Mouse (Mus musculus): ENCODE data around the gene Cep57l1. TPM values are rescaled to one million over a fixed set of nuclear protein-coding genes. Genes with fewer than 3 reads are reported as not detected.
A peak's percentile ranks its signal among the peaks of the same experiment; 100 is the strongest.

The Cep57l1 gene
- polyA plus RNA-seq, 1 experiment from 2014 or later = 19.5 TPM

- Histone ChIP-seq H3K36me3 (ENCODE audit: control insufficient read depth, insufficient read depth, low read length) (peaks cover 4% of the 10 kb centered on the region; the same call in 1 of the 2 replicates), H3K9me3 (replicated peaks; ENCODE audit: control insufficient read depth, low read length) (no peaks in the 10 kb centered on the region), H3K4me3 (replicated peaks; ENCODE audit: low read length) (no peak overlapping the region), H3K27ac (ENCODE audit: low read length) (no peak overlapping the region), H3K27me3 (ENCODE audit: control insufficient read depth, insufficient read depth, low read length) (no peaks in the 10 kb centered on the region), H3K4me1 (ENCODE audit: control insufficient read depth, insufficient read depth, low read length) (no peaks in the 10 kb centered on the region), H3K4me2 (ENCODE audit: low read depth, low read length) (no peak overlapping the region), H3K9ac (ENCODE audit: low read length) (no peak overlapping the region)
- no peak for ATAC-seq (ENCODE audit: insufficient read depth, low FRiP score)
- WGBS = 88% methylated on average over 16 of the region's 16 CpGs
These were observed 72.4 kb downstream of the Cep57l1 start for GRCm38 (mm10) chr10:41737245-41737644.

DNA sequence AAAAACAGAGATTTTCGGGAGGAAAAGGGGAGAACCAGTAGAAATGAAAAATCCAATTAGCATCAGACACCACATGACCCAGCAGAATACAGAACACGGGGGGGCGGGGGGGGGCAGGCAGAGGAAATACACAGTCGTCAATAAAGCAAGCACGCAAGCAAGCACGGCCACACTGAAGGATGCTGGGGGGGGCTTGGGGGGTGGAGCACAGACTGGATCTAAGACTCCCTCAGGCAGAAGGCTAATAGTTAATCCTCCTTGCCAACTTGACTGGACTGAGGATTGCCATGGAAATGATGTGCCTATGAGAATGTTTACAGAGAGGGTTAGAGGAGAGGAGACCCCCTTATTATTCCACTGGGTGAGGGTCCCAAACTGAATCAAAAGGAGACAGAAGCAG, 74.3 kb downstream of the Cep57l1 start:
- WGBS = 69% methylated on average over 6 of the region's 6 CpGs
- no peak for ATAC-seq (ENCODE audit: insufficient read depth, low FRiP score)
- no peak overlapping the region for H3K4me2 ChIP-seq (ENCODE audit: low read depth, low read length)

DNA sequence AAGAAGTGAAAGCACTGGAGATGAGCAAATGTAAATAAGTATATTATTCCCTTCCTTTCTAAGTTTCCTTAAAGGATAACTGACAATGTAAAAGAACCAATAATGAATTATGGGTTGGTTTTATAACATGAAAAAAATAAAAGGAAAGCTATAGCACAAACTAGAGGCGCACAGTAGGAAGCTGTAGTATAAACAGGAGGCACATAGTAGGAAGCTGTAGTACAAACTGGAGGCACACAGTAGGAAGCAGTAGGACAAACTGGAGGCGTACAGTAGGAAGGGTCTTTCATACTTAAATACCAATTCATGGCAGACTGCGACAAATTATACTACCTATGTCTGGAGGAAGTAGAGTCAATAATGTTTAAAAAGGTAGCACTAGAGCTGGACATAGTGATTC, 76.5 kb downstream of the Cep57l1 start:
- Histone ChIP-seq H3K27me3 (ENCODE audit: control insufficient read depth, insufficient read depth, low read length) (no peaks in the 10 kb centered on the region), H3K9ac (ENCODE audit: low read length) (no peak overlapping the region), H3K4me1 (ENCODE audit: control insufficient read depth, insufficient read depth, low read length) (no peaks in the 10 kb centered on the region), H3K9me3 (replicated peaks; ENCODE audit: control insufficient read depth, low read length) (no peaks in the 10 kb centered on the region), H3K4me2 (ENCODE audit: low read depth, low read length) (no peak overlapping the region), H3K36me3 (ENCODE audit: control insufficient read depth, insufficient read depth, low read length) (peaks cover 3% of the 10 kb centered on the region; the same call in 1 of the 2 replicates), H3K27ac (ENCODE audit: low read length) (no peak overlapping the region), H3K4me3 (replicated peaks; ENCODE audit: low read length) (no peak overlapping the region)
- no peak for ATAC-seq (ENCODE audit: insufficient read depth, low FRiP score)
- WGBS = 94% methylated on average over 3 of the region's 3 CpGs

More for the DNA sequence above, 74.3 kb downstream of the Cep57l1 start:
- no peak overlapping the region for H3K4me3 ChIP-seq (replicated peaks; ENCODE audit: low read length)
- no peaks in the 10 kb centered on the region for H3K9me3 ChIP-seq (replicated peaks; ENCODE audit: control insufficient read depth, low read length)
- H3K4me1 ChIP-seq (ENCODE audit: control insufficient read depth, insufficient read depth, low read length) = no peaks in the 10 kb centered on the region
- no peak overlapping the region for H3K27ac ChIP-seq (ENCODE audit: low read length)
- H3K9ac ChIP-seq (ENCODE audit: low read length) = no peak overlapping the region
- H3K36me3 ChIP-seq (ENCODE audit: control insufficient read depth, insufficient read depth, low read length) = peaks cover 4% of the 10 kb centered on the region; the same call in 1 of the 2 replicates
- no peaks in the 10 kb centered on the region for H3K27me3 ChIP-seq (ENCODE audit: control insufficient read depth, insufficient read depth, low read length)

- Histone ChIP-seq H3K9me3 (replicated peaks; ENCODE audit: control insufficient read depth, low read length) (no peaks in the 10 kb centered on the region), H3K4me1 (ENCODE audit: control insufficient read depth, insufficient read depth, low read length) (no peaks in the 10 kb centered on the region), H3K27me3 (ENCODE audit: control insufficient read depth, insufficient read depth, low read length) (no peaks in the 10 kb centered on the region), H3K9ac (ENCODE audit: low read length) (no peak overlapping the region), H3K4me3 (replicated peaks; ENCODE audit: low read length) (no peak overlapping the region), H3K36me3 (ENCODE audit: control insufficient read depth, insufficient read depth, low read length) (peaks cover 4% of the 10 kb centered on the region), H3K27ac (ENCODE audit: low read length) (peak overlapping the region; percentile 54; the same call in 1 of the 2 replicates), H3K4me2 (ENCODE audit: low read depth, low read length) (no peak overlapping the region)
- ATAC-seq (ENCODE audit: insufficient read depth, low FRiP score) = no peak
- 74% methylated on average over 4 of the region's 4 CpGs for WGBS
These were observed 77.7 kb downstream of the Cep57l1 start for GRCm38 (mm10) chr10:41731932-41732331.

- H3K4me3 ChIP-seq (replicated peaks; ENCODE audit: low read length) = no peak overlapping the region
- H3K36me3 ChIP-seq (ENCODE audit: control insufficient read depth, insufficient read depth, low read length) = peaks cover 4% of the 10 kb centered on the region
- H3K4me1 ChIP-seq (ENCODE audit: control insufficient read depth, insufficient read depth, low read length) = no peaks in the 10 kb centered on the region
- H3K27me3 ChIP-seq (ENCODE audit: control insufficient read depth, insufficient read depth, low read length) = no peaks in the 10 kb centered on the region
- H3K4me2 ChIP-seq (ENCODE audit: low read depth, low read length) = no peak overlapping the region
- 77% methylated on average over 10 of the region's 10 CpGs for WGBS
- no peaks in the 10 kb centered on the region for H3K9me3 ChIP-seq (replicated peaks; ENCODE audit: control insufficient read depth, low read length)
- no peak for ATAC-seq (ENCODE audit: insufficient read depth, low FRiP score)
- H3K27ac ChIP-seq (ENCODE audit: low read length) = no peak overlapping the region
- no peak overlapping the region for H3K9ac ChIP-seq (ENCODE audit: low read length)
These were observed 78.9 kb downstream of the Cep57l1 start for GRCm38 (mm10) chr10:41730746-41731145.

GRCm38 (mm10) chr10:41726215-41726614, 83.5 kb downstream of the Cep57l1 start:
- ATAC-seq (ENCODE audit: insufficient read depth, low FRiP score) = no peak

GRCm38 (mm10) chr10:41719587-41719986, 90.1 kb downstream of the Cep57l1 start:
- Histone ChIP-seq H3K36me3 (ENCODE audit: control insufficient read depth, insufficient read depth, low read length) (no peaks in the 10 kb centered on the region), H3K27me3 (ENCODE audit: control insufficient read depth, insufficient read depth, low read length) (no peaks in the 10 kb centered on the region), H3K9me3 (replicated peaks; ENCODE audit: control insufficient read depth, low read length) (no peaks in the 10 kb centered on the region), H3K4me2 (ENCODE audit: low read depth, low read length) (no peak overlapping the region), H3K9ac (ENCODE audit: low read length) (no peak overlapping the region), H3K27ac (ENCODE audit: low read length) (no peak overlapping the region), H3K4me3 (replicated peaks; ENCODE audit: low read length) (no peak overlapping the region), H3K4me1 (ENCODE audit: control insufficient read depth, insufficient read depth, low read length) (peaks cover 13% of the 10 kb centered on the region)
- ATAC-seq (ENCODE audit: insufficient read depth, low FRiP score) = no peak
- 77% methylated on average over 9 of the region's 9 CpGs for WGBS

More at GRCm38 (mm10) chr10:41726215-41726614, 83.5 kb downstream of the Cep57l1 start:
- 82% methylated on average over 9 of the region's 9 CpGs for WGBS
- Histone ChIP-seq H3K4me2 (ENCODE audit: low read depth, low read length) (no peak overlapping the region), H3K4me1 (ENCODE audit: control insufficient read depth, insufficient read depth, low read length) (no peaks in the 10 kb centered on the region), H3K27ac (ENCODE audit: low read length) (peak overlapping the region; percentile 21; the same call in 1 of the 2 replicates), H3K27me3 (ENCODE audit: control insufficient read depth, insufficient read depth, low read length) (no peaks in the 10 kb centered on the region), H3K9ac (ENCODE audit: low read length) (no peak overlapping the region), H3K4me3 (replicated peaks; ENCODE audit: low read length) (no peak overlapping the region), H3K9me3 (replicated peaks; ENCODE audit: control insufficient read depth, low read length) (no peaks in the 10 kb centered on the region), H3K36me3 (ENCODE audit: control insufficient read depth, insufficient read depth, low read length) (peaks cover 4% of the 10 kb centered on the region)

DNA sequence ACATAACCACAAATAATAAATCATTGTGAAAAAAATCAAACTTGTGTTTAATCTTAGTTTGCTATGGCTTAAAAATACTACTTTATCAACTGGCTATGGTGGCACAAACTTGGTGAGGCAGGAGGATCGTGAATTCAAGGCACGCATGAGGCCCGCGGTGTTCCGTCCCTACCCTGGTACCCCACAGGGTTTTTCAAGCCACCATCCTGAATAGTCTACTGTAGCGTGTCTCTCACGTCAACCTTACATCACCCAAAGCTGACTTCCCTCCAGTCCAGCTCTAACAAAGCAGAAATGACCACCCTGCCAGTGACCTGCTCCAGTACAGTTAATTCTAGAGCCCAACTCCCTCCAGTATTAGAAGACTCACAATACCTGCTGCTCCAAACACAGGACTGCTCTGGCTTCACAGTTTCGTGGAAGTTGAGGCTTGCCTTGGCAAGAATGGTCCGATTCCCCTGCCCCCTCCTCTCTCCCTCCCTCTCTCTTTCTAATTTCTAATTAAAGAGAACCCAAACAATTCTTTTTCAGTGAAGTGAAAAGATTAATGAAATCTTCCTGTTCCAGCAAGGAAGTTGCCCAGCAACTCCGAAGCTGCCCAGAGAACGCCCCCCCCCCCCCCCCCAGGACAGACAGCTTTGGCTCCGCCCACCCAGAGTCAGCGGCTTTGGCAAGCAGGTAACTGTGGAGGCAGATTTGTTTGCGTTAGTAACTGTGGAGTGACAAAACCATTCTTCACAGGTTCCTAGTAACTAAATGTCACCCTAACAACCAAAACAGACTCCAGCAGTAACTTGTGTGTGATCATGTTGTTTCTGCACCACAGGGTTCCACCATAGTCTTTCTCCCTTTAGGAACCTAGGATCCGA, 93.4 kb downstream of the Cep57l1 start, which contains the start of gene Ccdc162:
Gene Ccdc162, minus strand, starts transcription at position 606 of the 869 bp plus-strand sequence.
- H3K27me3 ChIP-seq (ENCODE audit: control insufficient read depth, insufficient read depth, low read length) = no peaks in the 10 kb centered on the region
- H3K9me3 ChIP-seq (replicated peaks; ENCODE audit: control insufficient read depth, low read length) = no peaks in the 10 kb centered on the region
- H3K4me1 ChIP-seq (ENCODE audit: control insufficient read depth, insufficient read depth, low read length) = peaks cover 14% of the 10 kb centered on the region
- ATAC-seq (ENCODE audit: insufficient read depth, low FRiP score) = peak; percentile 62; the same call in 1 of the 2 replicates
- 0 out of 2 replicates have a peak within 1 kb of the TSS, but pooled peaks have one; percentile 16 for H3K9ac ChIP-seq (ENCODE audit: low read length)
- 49% methylated on average over 15 of the region's 15 CpGs for WGBS
- peak within 1 kb of the TSS; percentile 79 for H3K27ac ChIP-seq (ENCODE audit: low read length)
- H3K36me3 ChIP-seq (ENCODE audit: control insufficient read depth, insufficient read depth, low read length) = no peaks in the 10 kb centered on the region
- H3K4me3 ChIP-seq (replicated peaks; ENCODE audit: low read length) = no peak within 1 kb of the TSS
- H3K4me2 ChIP-seq (ENCODE audit: low read depth, low read length) = peak within 1 kb of the TSS; percentile 35

- WGBS = 90% methylated on average over 14 of the region's 14 CpGs
These were observed 94.1 kb downstream of the Cep57l1 start for GRCm38 (mm10) chr10:41715557-41715956.

More at GRCm38 (mm10) chr10:41715557-41715956, 94.1 kb downstream of the Cep57l1 start:
- H3K9ac ChIP-seq (ENCODE audit: low read length) = no peak overlapping the region
- H3K9me3 ChIP-seq (replicated peaks; ENCODE audit: control insufficient read depth, low read length) = no peaks in the 10 kb centered on the region
- no peaks in the 10 kb centered on the region for H3K36me3 ChIP-seq (ENCODE audit: control insufficient read depth, insufficient read depth, low read length)
- peaks cover 14% of the 10 kb centered on the region for H3K4me1 ChIP-seq (ENCODE audit: control insufficient read depth, insufficient read depth, low read length)
- no peaks in the 10 kb centered on the region for H3K27me3 ChIP-seq (ENCODE audit: control insufficient read depth, insufficient read depth, low read length)
- H3K4me3 ChIP-seq (replicated peaks; ENCODE audit: low read length) = no peak overlapping the region
- H3K4me2 ChIP-seq (ENCODE audit: low read depth, low read length) = no peak overlapping the region
- H3K27ac ChIP-seq (ENCODE audit: low read length) = no peak overlapping the region
- ATAC-seq (ENCODE audit: insufficient read depth, low FRiP score) = no peak

Data from stomach, embryonic 16.5 days (tissue).